Mouse (Mus musculus) gastrocnemius, adult 18-20 months (tissue): ENCODE results near the gene Larp4b. TPM values are rescaled to one million over a fixed set of nuclear protein-coding genes. Genes with fewer than 3 reads are reported as not detected.

Experiments
- DNase-seq: peaks from one replicate; pipeline ENCODE4 v3.0.0; 2021; ENCODE audit warnings: low spot score
- total RNA-seq, 2 experiments: library from RNA; stranded (reverse); gene quantifications; 2 replicates each; pipeline ENCODE4 v1.2.3; 2021

Larp4b gene
- total RNA-seq, 2 experiments from 2014 or later = 59.5 to 64.6 TPM

GRCm38 (mm10) chr13:9178270-9178669 lies 84.6 kb downstream of the Larp4b start:
- no peak for DNase-seq

GRCm38 (mm10) chr13:9178718-9179117 lies 85.0 kb downstream of the Larp4b start:
- DNase-seq = no peak

GRCm38 (mm10) chr13:9180221-9180620 lies 86.5 kb downstream of the Larp4b start:
- no peak for DNase-seq

GRCm38 (mm10) chr13:9181106-9181505 lies 87.4 kb downstream of the Larp4b start:
- DNase-seq = no peak

- DNase-seq = peak; percentile 78
Observed at GRCm38 (mm10) chr13:9181666-9182264, 88.1 kb downstream of the Larp4b start.

- no peak for DNase-seq
Observed at GRCm38 (mm10) chr13:9184281-9184680, 90.6 kb downstream of the Larp4b start.

GRCm38 (mm10) chr13:9184716-9185115 lies 91.0 kb downstream of the Larp4b start:
- no peak for DNase-seq

- DNase-seq = no peak
Observed at GRCm38 (mm10) chr13:9187156-9187555, 93.5 kb downstream of the Larp4b start.

- DNase-seq = no peak
Observed at GRCm38 (mm10) chr13:9187566-9188530, 94.2 kb downstream of the Larp4b start.

GRCm38 (mm10) chr13:9189481-9189880 lies 95.8 kb downstream of the Larp4b start:
- no peak for DNase-seq

- peak; percentile 51 for DNase-seq
Observed at GRCm38 (mm10) chr13:9191172-9192140, 97.8 kb downstream of the Larp4b start.

- DNase-seq = no peak
Observed at GRCm38 (mm10) chr13:9192797-9193330, 99.2 kb downstream of the Larp4b start.

GRCm38 (mm10) chr13:9194656-9195055 lies 101.0 kb downstream of the Larp4b start:
- DNase-seq = no peak

GRCm38 (mm10) chr13:9195565-9195964 lies 101.9 kb downstream of the Larp4b start:
- DNase-seq = no peak

- DNase-seq = no peak
Observed at GRCm38 (mm10) chr13:9198106-9198505, 104.4 kb downstream of the Larp4b start.

- no peak for DNase-seq
Observed at GRCm38 (mm10) chr13:9198728-9199464, 105.2 kb downstream of the Larp4b start.

- no peak for DNase-seq
Observed at GRCm38 (mm10) chr13:9199465-9199844, 105.8 kb downstream of the Larp4b start.

- DNase-seq = no peak
Observed at GRCm38 (mm10) chr13:9222761-9223405, 129.2 kb downstream of the Larp4b start.
